Mouse (Mus musculus) cerebellum, adult 2 months (tissue): ENCODE data around the gene Aldh1a1.

Experiments used
- CTCF ChIP-seq: fragments of 200-500 bp; IDR thresholded peaks from 2 replicates; pipeline ENCODE4 v1.5.1; 2011; ENCODE audit warnings: low read depth, mild to moderate bottlenecking, control low read depth, low read length, moderate library complexity, borderline replicate concordance; ENCODE audit not compliant: insufficient read depth
- POLR2A ChIP-seq: fragments of 200-500 bp; IDR thresholded peaks from 2 replicates; pipeline ENCODE4 v1.6.1; 2011; ENCODE audit warnings: low read length, control low read depth, borderline replicate concordance; ENCODE audit not compliant: insufficient read depth

GRCm38 (mm10) chr19:20513181-20513580 is 20.7 kb downstream of the Aldh1a1 start:
- TF ChIP-seq CTCF, result no peak
- TF ChIP-seq POLR2A, result no peak
